Mouse (Mus musculus) hindbrain, postnatal 0 days (tissue): Measurements from ENCODE around the gene Rbks. TPM values are rescaled to one million over a fixed set of nuclear protein-coding genes. Genes with fewer than 3 reads are reported as not detected.
"Not testable (repeated sequence)": the region's sequence is repeated elsewhere in the genome, so short reads cannot be mapped to it uniquely, and the experiment has no call there.

ENCODE experiments used
- ATAC-seq: fragments of 200-750 bp; cut with Nextera tagmentation; 2 replicates; pipeline ENCODE4 v1.8.0; 2017; ENCODE audit warnings: mild to moderate bottlenecking, moderate TSS enrichment, moderate library complexity
- DNase-seq: peaks from one replicate; pipeline ENCODE4 v3.0.0-alpha.2; 2015; ENCODE audit warnings: low spot score
- H3K27ac ChIP-seq: fragments of 300-500 bp; sonication (generic); 2 replicates; pipeline ENCODE4 v1.5.1; 2014; ENCODE audit warnings: mild to moderate bottlenecking
- H3K27me3 ChIP-seq: fragments of 300-500 bp; sonication (generic); 2 replicates; pipeline ENCODE4 v1.6.1; 2014; ENCODE audit warnings: low read length, mixed read lengths; ENCODE audit not compliant: insufficient read depth
- H3K36me3 ChIP-seq: fragments of 300-500 bp; sonication (generic); 2 replicates; pipeline ENCODE4 v1.6.1; 2014; ENCODE audit warnings: low read length, mixed read lengths; ENCODE audit not compliant: insufficient read depth
- H3K4me1 ChIP-seq: fragments of 300-500 bp; sonication (generic); 2 replicates; pipeline ENCODE4 v1.6.1; 2014; ENCODE audit warnings: antibody characterized with exemption, low read length, mixed read lengths; ENCODE audit not compliant: insufficient read depth
- H3K4me2 ChIP-seq: fragments of 300-500 bp; sonication (generic); 2 replicates; pipeline ENCODE4 v1.6.1; 2014; ENCODE audit warnings: low read depth, mild to moderate bottlenecking, low read length, moderate library complexity, mixed read lengths
- H3K4me3 ChIP-seq: fragments of 300-500 bp; sonication (generic); 2 replicates; pipeline ENCODE4 v1.5.1; 2014; ENCODE audit warnings: low read length
- H3K9ac ChIP-seq: fragments of 300-500 bp; sonication (generic); replicated peaks from 2 replicates; pipeline ENCODE4 v1.6.1; 2014; ENCODE audit warnings: mild to moderate bottlenecking, low read length, moderate library complexity, mixed read lengths
- H3K9me3 ChIP-seq: fragments of 300-500 bp; sonication (generic); 2 replicates; pipeline ENCODE4 v1.6.1; 2016; ENCODE audit warnings: low read length, mixed read lengths
- CTCF ChIP-seq: IDR thresholded peaks from 2 replicates; pipeline ENCODE4 v1.5.1; 2016; ENCODE audit warnings: antibody characterized with exemption, control low read depth, low read depth
- WGBS: fragments of 180-500 bp; shearing (Covaris S2); extraction: QIAGEN DNeasy Blood & Tissue Kit; methylation state at CpG from one replicate; pipeline ENCODE4 v1.1.7; 2014; 5-methylcytosine and 5-hydroxymethylcytosine counted together
- polyA plus RNA-seq: library from polyadenylated mRNA; unstranded; fragments of >200 nt; fragmentation: Nextera tagmentation; extraction: Ambion mirVana; gene quantifications from 2 replicates; pipeline ENCODE4 v1.2.1, GENCODE M21; 2015
- total RNA-seq: library from RNA; depleted of rRNA; stranded (reverse); fragments of >200 nt; gene quantifications from 2 replicates; pipeline ENCODE4 v1.2.3, GENCODE M21; 2014

Rbks gene
- total and polyA plus RNA-seq, 2 experiments from 2014 or later: 1.6 to 3.2 TPM

DNA sequence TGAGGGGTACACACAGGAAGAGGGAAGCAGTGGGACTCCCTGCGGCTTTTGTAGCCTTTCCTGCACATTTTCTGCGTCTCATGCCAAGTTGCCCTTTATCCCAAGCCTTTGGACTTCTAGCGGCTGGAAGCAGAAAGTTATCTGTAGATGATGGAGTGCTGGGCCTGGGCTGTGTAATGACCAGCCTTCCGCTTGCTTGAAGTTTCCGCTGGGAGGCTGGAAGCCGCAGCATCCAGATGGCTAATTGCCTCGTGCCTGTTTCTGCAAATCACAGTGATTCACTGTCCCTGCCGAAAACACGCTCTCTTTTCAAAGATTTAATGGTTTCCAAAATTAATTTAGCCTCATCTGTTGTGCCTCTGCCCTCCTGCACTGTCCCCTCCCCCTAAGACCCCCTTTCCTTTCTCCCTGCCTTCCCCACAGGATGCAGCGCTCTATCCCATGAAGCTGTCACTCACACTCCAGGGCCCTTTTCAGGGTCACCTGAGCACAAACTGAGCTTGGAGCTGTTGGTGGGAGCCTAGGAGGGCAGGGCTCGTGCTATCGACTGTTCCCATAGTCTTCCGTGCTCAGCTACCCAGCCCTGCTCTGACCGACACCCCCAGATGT is 107.6 kb downstream of the Rbks start:
- Histone ChIP-seq H3K4me3 (no peak overlapping the region), H3K27me3 (no peaks in the 10 kb centered on the region), H3K27ac (no peak overlapping the region), H3K4me2 (no peak overlapping the region), H3K9ac (no peak overlapping the region), H3K4me1 (no peaks in the 10 kb centered on the region), H3K9me3 (no peaks in the 10 kb centered on the region), H3K36me3 (no peaks in the 10 kb centered on the region)
- DNase-seq (peak; percentile 23), ATAC-seq (no peak)
- 58% methylated on average over 14 of the region's 14 CpGs for WGBS
- TF ChIP-seq CTCF: no peak

DNA sequence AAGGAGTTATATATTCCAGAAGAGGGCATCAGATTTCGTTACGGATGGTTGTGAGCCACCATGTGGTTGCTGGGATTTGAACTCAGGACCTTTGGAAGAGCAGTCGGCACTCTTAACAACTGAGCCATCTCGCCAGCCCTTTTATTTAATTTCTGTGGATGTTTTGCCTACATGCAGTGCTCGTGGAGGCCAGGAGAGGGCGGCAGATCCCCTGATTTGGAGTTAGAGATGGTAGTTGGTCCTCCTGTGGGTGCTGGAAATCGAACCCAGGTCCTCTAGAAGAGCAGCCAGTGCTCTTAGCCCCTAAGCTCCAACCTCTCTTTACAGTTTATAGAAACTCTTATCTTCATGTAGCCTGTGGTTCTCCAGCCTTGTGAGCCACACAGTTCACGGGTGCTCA is 108.8 kb downstream of the Rbks start:
- not testable (repeated sequence) for DNase-seq, H3K27me3 ChIP-seq, H3K4me1 ChIP-seq, ATAC-seq, H3K27ac ChIP-seq, H3K4me2 ChIP-seq, H3K9ac ChIP-seq, H3K36me3 ChIP-seq, H3K4me3 ChIP-seq, H3K9me3 ChIP-seq
- WGBS: 85% methylated on average over 8 of the region's 8 CpGs
- peak; percentile 28; the same call in 1 of the 2 replicates for TF ChIP-seq CTCF

DNA sequence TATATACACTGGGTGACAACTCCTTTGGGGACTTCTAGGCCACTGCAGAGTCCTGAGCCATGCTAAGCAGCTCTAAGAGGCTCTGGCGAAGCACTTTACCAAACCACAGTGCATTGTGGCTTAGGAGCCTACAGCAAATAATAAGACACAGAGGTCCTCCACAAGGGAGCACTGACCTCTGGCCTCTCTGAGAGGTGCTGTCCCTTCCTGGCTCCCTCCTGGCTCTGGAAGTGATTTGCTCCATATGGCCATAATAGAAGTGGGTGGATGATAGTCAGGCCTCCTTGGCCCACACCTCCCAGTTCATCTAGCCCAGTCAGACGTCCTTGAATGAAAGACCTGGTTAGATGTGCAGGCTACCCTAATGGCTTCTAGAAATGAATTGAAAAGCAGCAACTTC is 109.4 kb downstream of the Rbks start:
- no peak overlapping the region for H3K27ac ChIP-seq
- no peak overlapping the region for H3K9ac ChIP-seq
- no peaks in the 10 kb centered on the region for H3K9me3 ChIP-seq
- no peaks in the 10 kb centered on the region for H3K27me3 ChIP-seq
- no peak overlapping the region for H3K4me3 ChIP-seq
- no peak for TF ChIP-seq CTCF
- H3K4me1 ChIP-seq: no peaks in the 10 kb centered on the region
- ATAC-seq (no peak), DNase-seq (no peak)
- WGBS: 78% methylated on average over 2 of the region's 2 CpGs
- no peak overlapping the region for H3K4me2 ChIP-seq
- H3K36me3 ChIP-seq: no peaks in the 10 kb centered on the region

DNA sequence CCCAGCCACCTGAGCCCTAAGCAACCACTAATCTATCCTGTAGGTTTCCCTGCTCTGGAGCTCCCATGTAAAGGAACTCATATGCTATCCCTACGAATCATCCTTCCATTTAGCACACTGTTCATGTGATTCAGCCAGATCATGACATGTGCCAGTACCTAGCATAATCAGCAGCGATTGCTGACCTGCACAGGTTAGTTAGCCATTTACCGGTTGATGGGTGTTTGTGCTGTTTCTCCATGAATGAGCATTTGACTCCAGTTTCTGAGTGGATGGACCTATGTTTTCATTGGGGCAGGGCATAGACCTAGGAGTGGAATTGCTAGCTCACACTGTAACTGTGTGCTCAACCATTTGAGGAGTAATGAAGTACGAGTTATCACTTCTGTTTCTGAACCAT is 111.9 kb downstream of the Rbks start:
- H3K9me3 ChIP-seq: no peaks in the 10 kb centered on the region
- 91% methylated on average over 4 of the region's 4 CpGs for WGBS
- DNase-seq (no peak), ATAC-seq (no peak)
- H3K27ac ChIP-seq: no peak overlapping the region
- no peaks in the 10 kb centered on the region for H3K27me3 ChIP-seq
- H3K36me3 ChIP-seq: no peaks in the 10 kb centered on the region
- H3K4me1 ChIP-seq: no peaks in the 10 kb centered on the region
- H3K4me2 ChIP-seq: no peak overlapping the region
- H3K9ac ChIP-seq: no peak overlapping the region
- no peak for TF ChIP-seq CTCF
- no peak overlapping the region for H3K4me3 ChIP-seq

DNA sequence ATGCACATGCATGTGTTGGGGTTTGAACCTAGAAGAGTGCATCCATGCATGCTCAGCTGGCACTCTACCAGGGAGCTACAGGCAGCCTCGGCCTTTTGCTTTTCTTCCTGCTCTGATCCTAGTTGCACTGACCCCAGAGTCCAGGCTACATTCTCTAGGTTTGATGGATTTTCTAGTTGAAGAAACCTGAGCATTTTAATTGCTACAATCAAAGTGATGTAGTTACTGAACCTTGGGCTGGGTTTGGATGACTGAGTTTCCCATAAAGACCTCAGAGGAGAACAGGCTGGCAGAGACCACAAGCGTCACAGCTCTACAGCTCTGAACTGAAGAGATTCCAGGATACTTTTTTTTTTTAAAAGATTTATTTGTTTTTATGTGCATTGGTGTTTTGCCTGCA is 114.2 kb downstream of the Rbks start:
- H3K4me1 ChIP-seq: no peaks in the 10 kb centered on the region
- no peak for ATAC-seq
- H3K4me3 ChIP-seq: no peak overlapping the region
- H3K27me3 ChIP-seq: no peaks in the 10 kb centered on the region
- H3K27ac ChIP-seq: no peak overlapping the region
- H3K4me2 ChIP-seq: no peak overlapping the region
- no peak for DNase-seq
- no peak for TF ChIP-seq CTCF
- WGBS: 70% methylated on average over 2 of the region's 2 CpGs
- no peaks in the 10 kb centered on the region for H3K36me3 ChIP-seq
- no peak overlapping the region for H3K9ac ChIP-seq
- H3K9me3 ChIP-seq: no peaks in the 10 kb centered on the region

DNA sequence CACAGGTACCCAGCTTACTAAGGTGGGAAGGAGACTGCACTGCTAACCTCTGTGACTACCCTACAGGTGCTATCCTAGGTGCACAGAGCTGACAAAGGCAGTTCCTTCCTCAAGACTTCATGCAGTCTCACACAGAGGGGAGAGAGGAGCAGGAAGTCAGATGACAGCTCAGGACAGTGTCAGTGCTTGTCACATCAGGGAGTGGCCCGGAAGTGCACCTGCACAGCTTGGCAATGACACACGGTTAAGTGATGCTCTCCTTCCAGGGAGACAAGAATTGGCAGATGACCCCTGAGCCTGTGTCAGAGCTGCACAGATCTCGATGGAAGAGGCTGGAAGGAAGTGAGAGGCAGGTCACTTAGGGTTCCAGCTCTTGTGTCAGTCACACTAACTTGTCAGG is 115.5 kb downstream of the Rbks start:
- DNase-seq (no peak), ATAC-seq (no peak)
- WGBS: 77% methylated on average over 3 of the region's 3 CpGs
- no peak overlapping the region for H3K9ac ChIP-seq
- no peaks in the 10 kb centered on the region for H3K27me3 ChIP-seq
- no peak overlapping the region for H3K4me2 ChIP-seq
- TF ChIP-seq CTCF: no peak
- no peak overlapping the region for H3K4me3 ChIP-seq
- no peak overlapping the region for H3K27ac ChIP-seq
- H3K4me1 ChIP-seq: no peaks in the 10 kb centered on the region
- no peaks in the 10 kb centered on the region for H3K36me3 ChIP-seq
- no peaks in the 10 kb centered on the region for H3K9me3 ChIP-seq

DNA sequence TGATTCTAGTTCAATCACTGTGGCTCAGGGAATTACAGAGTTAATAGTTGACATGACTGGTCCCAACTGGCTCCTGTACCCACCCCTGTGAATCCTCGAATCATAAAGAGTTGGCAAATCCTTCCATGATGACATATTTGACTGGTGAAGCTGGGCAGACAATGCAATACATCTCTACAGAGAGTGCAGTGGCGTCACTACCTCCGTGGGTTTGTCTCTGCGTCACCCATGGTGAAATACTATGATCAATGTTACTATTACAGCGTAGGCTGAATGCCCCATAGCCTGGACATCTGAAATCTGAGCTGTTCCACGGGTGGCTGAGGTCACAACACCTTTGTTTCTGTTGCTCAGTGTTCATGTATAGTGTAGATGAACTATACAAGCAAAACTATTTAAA is 116.2 kb downstream of the Rbks start:
- TF ChIP-seq CTCF: no peak
- Histone ChIP-seq H3K9ac (no peak overlapping the region), H3K36me3 (no peaks in the 10 kb centered on the region), H3K4me3 (no peak overlapping the region), H3K9me3 (no peaks in the 10 kb centered on the region), H3K27ac (no peak overlapping the region), H3K4me1 (no peaks in the 10 kb centered on the region), H3K4me2 (no peak overlapping the region), H3K27me3 (no peaks in the 10 kb centered on the region)
- 74% methylated on average over 6 of the region's 6 CpGs for WGBS
- no peak for ATAC-seq
- DNase-seq: no peak
